Comparison of ENCODE assay signal across 16 mouse cellular contexts in the genomic region with DNA sequence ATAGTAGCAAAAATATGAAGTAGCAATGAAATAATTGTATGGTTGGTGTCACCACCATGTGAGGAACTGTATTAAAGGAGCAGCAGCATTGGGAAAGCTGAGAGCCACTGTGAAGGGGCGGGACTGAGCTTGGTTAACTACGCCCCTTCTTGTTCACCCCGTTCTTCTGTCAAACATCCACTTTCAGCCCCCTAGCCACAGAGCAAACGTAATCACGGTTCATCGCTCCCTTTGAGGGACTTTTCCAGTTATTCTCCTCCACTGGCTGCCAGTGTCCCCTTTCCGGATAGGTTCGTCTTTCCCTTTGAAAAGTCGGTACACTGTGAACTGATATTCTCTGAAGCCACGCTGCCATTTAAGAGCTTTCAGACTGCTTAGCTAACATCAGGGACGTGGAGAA.
DNase-seq lines count a peak whose midpoint lies in the region; ATAC-seq and TF ChIP-seq lines count a peak whose summit lies in the region.
"Had no signal": no experiment of that assay in that cellular context is flagged by ENCODE, and none has a peak within 500 bp of the region (broad histone marks: within the 10 kb centered on the region; RNA-seq: fewer than 3 reads in every experiment).

No protein-coding gene starts in this region.

- no peaks in the 10 kb centered on the region for H3K27me3 ChIP-seq in midbrain, embryonic 13.5 days
- H3K27me3 ChIP-seq in midbrain, embryonic 11.5 days (ENCODE audit: control insufficient read depth, insufficient read depth, low read length), result no peaks in the 10 kb centered on the region
- no peaks in the 10 kb centered on the region for H3K27me3 ChIP-seq in forebrain, embryonic 14.5 days (replicated peaks; ENCODE audit: control insufficient read depth, insufficient read depth, low read length)
- H3K27me3 ChIP-seq in neural tube, embryonic 13.5 days, result no peaks in the 10 kb centered on the region
- H3K27me3 ChIP-seq: embryonic facial prominence, embryonic 12.5 days had no signal

- no peak for TF ChIP-seq CTCF in gastrocnemius, adult 2 months (IDR thresholded peaks at IDR 0.05)

- peak overlapping the region; percentile 21; the same call in 1 of the 2 replicates for H3K4me3 ChIP-seq in gastrocnemius, adult 2 months
- H3K4me3 ChIP-seq in midbrain, embryonic 13.5 days (replicated peaks), result no peak overlapping the region
- H3K4me3 ChIP-seq in midbrain, embryonic 11.5 days (ENCODE audit: low read depth, low read length), result no peak overlapping the region
- H3K4me3 ChIP-seq in forebrain, embryonic 14.5 days (ENCODE audit: low read depth, low read length), result no peak overlapping the region
- H3K4me3 ChIP-seq in neural tube, embryonic 13.5 days, result no peak overlapping the region
- H3K4me3 ChIP-seq: embryonic facial prominence, embryonic 12.5 days; limb, embryonic 13.5 days; myocyte had no signal

- no peak overlapping the region for H3K9ac ChIP-seq in midbrain, embryonic 13.5 days (replicated peaks)
- H3K9ac ChIP-seq in midbrain, embryonic 11.5 days (ENCODE audit: low read length), result no peak overlapping the region
- no peak overlapping the region for H3K9ac ChIP-seq in forebrain, embryonic 14.5 days (ENCODE audit: low read length)
- no peak overlapping the region for H3K9ac ChIP-seq in neural tube, embryonic 13.5 days
- H3K9ac ChIP-seq: embryonic facial prominence, embryonic 12.5 days; limb, embryonic 13.5 days had no signal

- no peaks in the 10 kb centered on the region for H3K4me1 ChIP-seq in midbrain, embryonic 13.5 days (replicated peaks)
- no peaks in the 10 kb centered on the region for H3K4me1 ChIP-seq in midbrain, embryonic 11.5 days (ENCODE audit: control insufficient read depth, insufficient read depth, low read length)
- peaks cover 3% of the 10 kb centered on the region; the same call in 1 of the 2 replicates for H3K4me1 ChIP-seq in forebrain, embryonic 14.5 days (ENCODE audit: control insufficient read depth, insufficient read depth, low read length)
- no peaks in the 10 kb centered on the region for H3K4me1 ChIP-seq in neural tube, embryonic 13.5 days (replicated peaks)
- H3K4me1 ChIP-seq: embryonic facial prominence, embryonic 12.5 days; limb, embryonic 13.5 days had no signal

- no peak for DNase-seq in gastrocnemius, adult 2 months
- no peak for DNase-seq in gastrocnemius, adult 8-10 months (ENCODE audit: low spot score in 2 of 2)
- no peak for DNase-seq in midbrain, embryonic 11.5 days (ENCODE audit: low spot score, missing footprints)
- peak; percentile 8 for DNase-seq in forebrain, embryonic 14.5 days (ENCODE audit: low spot score)
- DNase-seq in left cerebral cortex, postnatal 25 days (ENCODE audit: low spot score in 2 of 2), result no peak
- DNase-seq in frontal cortex, postnatal 36 days (ENCODE audit: low spot score in 2 of 2), result no peak
- DNase-seq: cerebellum, adult 9-10 months; kidney, postnatal 4 days; lung, adult 18-20 months had no signal

- ATAC-seq in midbrain, embryonic 13.5 days, result no peak
- ATAC-seq in midbrain, embryonic 11.5 days (ENCODE audit: low FRiP score), result no peak
- ATAC-seq in forebrain, embryonic 14.5 days, result no peak
- no peak for ATAC-seq in neural tube, embryonic 13.5 days (ENCODE audit: low read depth)
- ATAC-seq: inflammation-experienced regulatory T-cells, adult 6 months had no signal

- H3K27ac ChIP-seq in gastrocnemius, adult 2 months, result no peak overlapping the region
- H3K27ac ChIP-seq in midbrain, embryonic 13.5 days, result no peak overlapping the region
- no peak overlapping the region for H3K27ac ChIP-seq in midbrain, embryonic 11.5 days (ENCODE audit: low read depth, low read length)
- no peak overlapping the region for H3K27ac ChIP-seq in forebrain, embryonic 14.5 days (ENCODE audit: low read depth, low read length)
- H3K27ac ChIP-seq in neural tube, embryonic 13.5 days (replicated peaks), result no peak overlapping the region
- H3K27ac ChIP-seq: embryonic facial prominence, embryonic 12.5 days; limb, embryonic 13.5 days; stomach, postnatal 0 days had no signal

- H3K36me3 ChIP-seq in midbrain, embryonic 13.5 days, result no peaks in the 10 kb centered on the region
- H3K36me3 ChIP-seq in midbrain, embryonic 11.5 days (ENCODE audit: control insufficient read depth, insufficient read depth, low read length), result no peaks in the 10 kb centered on the region
- H3K36me3 ChIP-seq in forebrain, embryonic 14.5 days (ENCODE audit: control insufficient read depth, insufficient read depth, low read length), result no peaks in the 10 kb centered on the region
- no peaks in the 10 kb centered on the region for H3K36me3 ChIP-seq in neural tube, embryonic 13.5 days
- H3K36me3 ChIP-seq: embryonic facial prominence, embryonic 12.5 days; limb, embryonic 13.5 days had no signal

- intact Hi-C loops in gastrocnemius, adult 2 months (cut with DNase I), result no loop called here
- intact Hi-C loops in left cerebral cortex, postnatal 25 days (cut with DNase I), result no loop called here

- WGBS in midbrain, embryonic 13.5 days, result 19% methylated on average over 11 of the region's 11 CpGs
- WGBS in midbrain, embryonic 11.5 days, result 18% methylated on average over 11 of the region's 11 CpGs
- 8% methylated on average over 11 of the region's 11 CpGs for WGBS in forebrain, embryonic 14.5 days
- 34% methylated on average over 11 of the region's 11 CpGs for WGBS in neural tube, embryonic 13.5 days

- H3K9me3 ChIP-seq in midbrain, embryonic 13.5 days, result no peaks in the 10 kb centered on the region
- no peaks in the 10 kb centered on the region for H3K9me3 ChIP-seq in midbrain, embryonic 11.5 days (ENCODE audit: control insufficient read depth, low read length)
- H3K9me3 ChIP-seq in forebrain, embryonic 14.5 days (replicated peaks; ENCODE audit: control insufficient read depth, low read length), result no peaks in the 10 kb centered on the region
- H3K9me3 ChIP-seq in neural tube, embryonic 13.5 days, result no peaks in the 10 kb centered on the region
- H3K9me3 ChIP-seq: embryonic facial prominence, embryonic 12.5 days; limb, embryonic 13.5 days had no signal

- H3K4me2 ChIP-seq in midbrain, embryonic 13.5 days (replicated peaks), result 0 out of 2 replicates have a peak overlapping the region, but pooled peaks have one; percentile 13
- no peak overlapping the region; the same call in 1 of the 2 replicates for H3K4me2 ChIP-seq in midbrain, embryonic 11.5 days
- peak overlapping the region; percentile 24; the same call in 1 of the 2 replicates for H3K4me2 ChIP-seq in forebrain, embryonic 14.5 days (ENCODE audit: low read length)
- H3K4me2 ChIP-seq in neural tube, embryonic 13.5 days, result 0 out of 2 replicates have a peak overlapping the region, but pooled peaks have one; percentile 24
- H3K4me2 ChIP-seq: embryonic facial prominence, embryonic 12.5 days; limb, embryonic 13.5 days had no signal
